Mouse (Mus musculus) cerebellum, postnatal 4 days (tissue): ENCODE data around the gene Hils1.
"Not testable (repeated sequence)": the region's sequence is repeated elsewhere in the genome, so short reads cannot be mapped to it uniquely, and the experiment has no call there.

Source experiments
- DNase-seq, 2 experiments: peaks; one replicate each; pipeline ENCODE4 v3.0.0; 2022; ENCODE audit warnings: low spot score in 2 of 2, mixed read lengths in 1 of 2

Hils1 gene

GRCm38 (mm10) chr11:95004136-95004936 lies 36.9 kb downstream of the Hils1 start:
- DNase-seq = no peak

GRCm38 (mm10) chr11:95004937-95005198 lies 37.5 kb downstream of the Hils1 start:
- no peak for DNase-seq

DNA sequence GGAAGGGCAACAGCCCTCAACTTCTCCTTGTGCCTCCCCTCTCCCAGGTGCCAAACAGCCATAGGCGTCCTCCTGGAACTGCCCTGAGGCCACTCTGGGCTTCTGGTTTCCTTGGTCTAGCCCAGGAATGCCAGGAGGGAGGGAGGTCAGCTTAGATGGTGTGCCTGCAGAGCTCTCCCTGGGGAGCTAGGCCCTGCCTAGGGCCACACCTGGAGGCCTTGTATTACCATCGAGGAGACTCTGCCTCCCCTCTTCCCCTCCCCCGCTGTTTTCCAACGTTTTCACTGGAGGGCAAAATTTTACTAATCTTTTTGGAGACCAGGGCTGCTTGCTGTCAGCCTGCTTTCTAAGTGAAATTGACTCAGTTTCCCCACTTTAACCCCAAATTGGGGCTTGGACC lies 38.6 kb downstream of the Hils1 start:
- no peak for DNase-seq

DNA sequence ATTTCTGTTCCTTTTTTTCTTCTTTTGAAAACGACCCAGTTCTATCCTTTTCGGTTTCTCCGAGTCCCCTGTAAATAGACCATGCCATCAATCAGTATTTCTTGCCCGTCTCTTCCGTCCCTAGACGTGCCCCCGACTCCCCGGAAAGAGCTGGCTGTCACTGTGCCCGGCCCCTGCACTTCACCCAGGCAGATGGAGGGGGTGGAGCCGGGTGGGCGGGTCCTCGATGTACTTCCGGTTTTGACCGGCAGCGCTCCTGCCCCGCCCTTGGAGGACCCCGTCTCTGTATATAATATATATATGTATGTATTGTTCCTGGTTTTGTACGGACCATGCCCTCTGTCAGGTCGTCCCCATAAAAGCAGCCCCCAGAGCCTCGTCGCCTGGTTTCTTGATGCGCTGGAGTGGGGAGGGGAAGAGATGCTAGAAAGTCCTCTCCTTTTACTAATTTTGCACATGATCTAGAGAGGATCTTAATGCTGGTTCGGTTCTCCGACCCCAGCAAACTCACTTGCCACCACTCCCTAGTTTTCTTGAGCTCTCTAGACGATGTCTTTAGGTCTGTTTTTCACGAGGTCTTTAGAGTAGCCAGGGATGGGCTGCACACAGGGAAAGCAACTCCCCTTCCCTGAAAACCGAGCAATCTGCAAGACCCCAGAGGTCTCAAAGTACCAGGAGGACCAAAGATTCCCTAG lies 39.3 kb downstream of the Hils1 start:
- peak; percentile 78 to 88 for DNase-seq

GRCm38 (mm10) chr11:95007418-95007817 lies 40.0 kb downstream of the Hils1 start:
- DNase-seq = no peak

DNA sequence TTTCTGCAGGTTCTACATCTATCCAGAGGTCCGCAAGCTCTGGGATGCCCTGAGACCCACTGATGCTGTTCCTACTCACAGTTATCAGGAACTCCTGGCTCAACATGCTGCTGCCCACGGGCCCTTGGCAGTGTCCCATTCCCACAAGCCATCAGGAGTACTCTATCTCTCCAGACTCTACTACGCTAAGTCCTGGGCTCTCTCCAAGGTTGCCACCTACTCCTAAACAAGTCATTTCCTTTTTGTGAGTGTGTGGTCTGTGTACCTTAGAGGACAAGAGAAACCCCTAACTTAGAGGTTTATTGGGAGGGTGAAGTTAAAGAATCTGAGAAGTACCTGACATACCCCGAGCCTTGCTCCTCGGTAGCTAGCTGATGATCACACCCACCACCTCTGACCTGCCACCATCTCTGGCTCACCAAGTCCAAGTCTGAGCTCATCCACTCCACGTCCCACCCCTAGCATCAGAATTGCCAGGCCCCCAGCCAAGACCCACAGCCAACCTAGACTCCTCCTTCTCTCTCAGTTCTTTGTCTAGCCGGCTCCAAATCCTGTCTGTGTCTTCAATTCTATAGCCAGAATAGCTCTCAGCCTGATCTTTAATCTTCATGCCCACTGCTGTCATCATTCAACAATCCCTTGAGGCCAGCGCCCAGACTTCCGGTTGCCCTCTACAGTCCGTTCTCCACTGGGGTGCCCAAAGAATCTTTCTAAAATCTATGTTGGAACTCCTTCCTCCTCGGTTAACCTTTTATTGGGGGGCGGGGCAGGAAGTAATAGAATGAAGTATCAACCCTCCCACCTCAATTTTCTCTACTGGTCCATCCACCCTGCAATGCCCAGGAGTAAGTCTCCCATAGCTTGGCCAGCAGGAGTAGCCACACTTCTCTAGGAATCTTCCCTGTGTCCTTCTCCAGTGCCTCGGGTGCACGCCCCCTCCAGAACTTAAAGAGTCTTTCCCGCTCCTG lies 41.6 kb downstream of the Hils1 start:
- DNase-seq = no peak

- peak; percentile 61 to 91 for DNase-seq
Observed at GRCm38 (mm10) chr11:95009629-95010014, 42.2 kb downstream of the Hils1 start, which contains the start of gene Samd14. Gene Samd14 (plus strand): TSS chr11:95009879.

- peak in 1 of 2 experiments; percentile 64 for DNase-seq
Observed at GRCm38 (mm10) chr11:95010141-95010739, 42.8 kb downstream of the Hils1 start.

- not testable (repeated sequence) for DNase-seq
Observed at GRCm38 (mm10) chr11:95010841-95011403, 43.5 kb downstream of the Hils1 start.

- no peak for DNase-seq
Observed at GRCm38 (mm10) chr11:95011416-95011815, 44.0 kb downstream of the Hils1 start.

DNA sequence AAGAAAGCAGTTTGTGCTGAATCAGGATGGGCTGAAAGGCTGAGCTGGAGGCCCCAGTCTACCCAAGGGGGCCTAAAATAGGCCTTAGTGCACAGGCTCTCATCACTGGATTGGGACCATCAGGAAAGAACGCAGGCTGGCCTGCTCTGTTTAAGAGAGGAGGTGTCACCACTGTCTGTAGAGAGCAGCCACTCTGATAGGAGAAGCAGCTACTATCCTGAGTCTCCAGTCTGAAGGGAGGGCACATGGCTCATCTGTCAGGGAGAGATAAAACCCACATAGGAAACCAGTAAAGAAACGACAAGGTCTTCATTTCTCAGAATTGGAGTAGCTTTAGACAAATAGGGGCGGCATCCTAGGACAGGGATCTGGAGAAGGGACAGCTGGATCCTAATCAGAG lies 44.7 kb downstream of the Hils1 start:
- no peak for DNase-seq

DNA sequence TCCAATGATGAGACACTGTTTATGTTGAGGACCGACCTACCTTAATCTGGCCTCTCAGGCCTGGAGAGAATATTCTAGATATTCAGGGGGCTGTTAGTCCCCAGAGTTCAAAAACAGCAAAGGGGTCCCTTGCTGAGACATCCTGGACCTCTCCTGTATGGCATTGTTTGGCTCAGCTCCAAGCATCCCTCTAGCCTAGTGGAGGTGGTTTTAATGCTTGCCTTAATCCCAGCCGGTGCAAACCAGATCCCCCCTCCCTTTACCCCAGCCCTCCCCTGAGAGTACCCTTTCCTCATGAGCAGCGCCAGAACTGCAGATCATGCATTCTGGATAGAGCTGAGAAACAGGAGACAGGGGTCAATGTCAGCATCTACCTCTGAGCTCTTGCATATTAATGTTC lies 45.1 kb downstream of the Hils1 start:
- no peak for DNase-seq

GRCm38 (mm10) chr11:95015484-95015883 lies 48.1 kb downstream of the Hils1 start:
- no peak for DNase-seq
